Mouse (Mus musculus) CH12.LX (cell line): ENCODE results near the gene Olfr1121.
"Not testable (repeated sequence)": the region's sequence is repeated elsewhere in the genome, so short reads cannot be mapped to it uniquely, and the experiment has no call there.

Experiments used
- CTCF ChIP-seq, 2 experiments: IDR thresholded peaks in 1 of 2; conservative IDR thresholded peaks in 1 of 2; 2 replicates each; pipeline ENCODE4 v1.5.1; 2011 to 2012; ENCODE audit warnings: low read depth in 2 of 2, low read length in 2 of 2, improper control_type of control experiment in 1 of 2, inconsistent platforms in 1 of 2, mild to moderate bottlenecking in 1 of 2, moderate library complexity in 1 of 2
- MAX ChIP-seq: IDR thresholded peaks from 2 replicates; pipeline ENCODE4 v1.6.1; 2011; ENCODE audit warnings: low read length, improper control_type of control experiment
- NELFE ChIP-seq: IDR thresholded peaks from 2 replicates; pipeline ENCODE4 v1.6.1; 2011; ENCODE audit warnings: low read depth, low read length, improper control_type of control experiment
- POLR2A ChIP-seq: IDR thresholded peaks from 2 replicates; pipeline ENCODE4 v1.6.1; 2011; ENCODE audit warnings: low read depth, mild to moderate bottlenecking, improper control_type of control experiment, low read length
- USF1 ChIP-seq: IDR thresholded peaks from 2 replicates; pipeline ENCODE4 v1.6.1; 2014; ENCODE audit warnings: low read depth, mild to moderate bottlenecking, inconsistent platforms, low read length, improper control_type of control experiment
- USF2 ChIP-seq: conservative IDR thresholded peaks from 2 replicates; pipeline ENCODE4 v1.6.1; 2011; ENCODE audit warnings: low read depth, low read length, improper control_type of control experiment

DNA sequence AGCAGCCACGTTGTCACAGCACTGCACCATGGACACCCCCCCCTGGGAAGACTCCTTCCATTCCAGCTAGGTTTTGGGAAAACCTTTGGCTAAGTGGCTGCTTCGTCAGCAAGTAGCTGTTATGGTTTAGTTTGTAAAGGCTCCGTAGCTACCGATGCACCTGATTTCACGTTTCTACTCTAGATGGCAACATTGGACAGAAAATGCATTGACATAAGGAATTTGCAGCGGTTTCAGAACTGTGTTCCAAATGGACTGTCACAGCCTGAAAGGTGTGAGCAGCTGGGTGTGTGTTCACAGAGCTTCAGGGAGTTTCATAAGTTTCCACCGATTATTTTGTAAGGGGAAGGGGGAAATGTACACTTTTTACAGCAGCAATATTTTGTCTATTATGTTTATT, 25.0 kb downstream of the Olfr1121 start:
- not testable (repeated sequence) for TF ChIP-seq MAX; NELFE; USF2; CTCF (conservative IDR thresholded peaks at IDR 0.05 in 1 of 2, IDR thresholded peaks at IDR 0.05 in 1 of 2; ENCODE audit: low read depth in 2 of 2, low read length in 2 of 2); USF1; POLR2A
